Mouse (Mus musculus): ENCODE measurements around the gene Trpm7.

DNA sequence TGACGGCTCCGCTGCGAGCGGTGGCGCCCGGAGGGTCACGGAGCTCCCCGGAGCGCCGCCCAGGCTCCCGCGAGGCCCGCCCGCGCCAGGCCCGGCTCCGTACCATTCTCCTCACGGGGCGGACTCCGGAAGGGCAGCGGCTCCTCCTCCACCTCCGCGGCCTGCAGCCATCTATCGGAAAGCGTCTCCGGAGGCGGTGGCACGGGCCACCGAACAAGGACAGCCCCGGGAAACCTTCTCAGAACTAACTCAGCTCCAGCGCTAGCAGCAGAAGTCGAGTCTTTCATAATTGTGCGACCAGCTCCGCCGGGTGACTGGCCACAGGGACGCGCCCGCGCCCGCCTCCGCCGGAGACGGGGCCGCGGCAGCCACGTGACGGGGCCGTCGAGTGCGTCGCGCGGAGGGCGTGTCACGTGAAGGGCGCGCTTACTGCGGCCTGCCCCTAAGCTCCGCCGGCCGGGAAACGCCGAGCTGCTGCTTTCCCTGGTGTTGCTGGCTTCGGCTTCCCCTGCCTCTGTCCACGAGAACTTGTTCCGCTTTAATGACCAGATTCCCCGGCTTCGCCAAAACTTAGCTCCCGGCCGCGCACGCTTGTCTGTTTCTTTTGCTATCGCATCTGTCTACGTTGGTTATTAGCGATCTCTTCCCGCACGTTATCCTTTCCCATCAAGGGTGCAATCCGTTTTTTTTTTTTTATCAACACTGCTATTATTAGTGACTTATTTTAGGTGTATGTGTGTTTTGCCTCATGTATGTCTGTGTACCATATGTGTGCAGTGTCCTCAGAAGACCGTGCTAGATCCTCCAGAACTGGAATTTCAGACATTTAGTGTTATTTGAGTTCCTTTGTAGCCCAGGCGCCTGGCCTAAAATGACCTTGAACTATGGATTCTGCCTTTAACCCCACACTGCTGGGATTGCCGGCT is at the start of gene Trpm7:
- TF ChIP-seq CTCF (IDR thresholded peaks at IDR 0.05; ENCODE audit: borderline replicate concordance, extremely low read depth, insufficient read depth, insufficient read length) (no peak), POLR2A (IDR thresholded peaks at IDR 0.05; ENCODE audit: borderline replicate concordance, extremely low read depth, insufficient read depth, insufficient read length, poor library complexity, severe bottlenecking) (peak; percentile 91)

Measured in brain, embryonic 14.5 days (tissue).